Mouse (Mus musculus): ENCODE results near the gene Sppl2a. TPM values are rescaled to one million over a fixed set of nuclear protein-coding genes. Genes with fewer than 3 reads are reported as not detected.

Gene Sppl2a
- polyA plus RNA-seq (2014; fragmentation: Illumina TruSeq; extraction: RNeasy Lipid Tissue Mini Kit (QIAGEN cat#74804); ENCODE audit: low read depth, low replicate concordance), result 25.9 TPM

GRCm38 (mm10) chr2:126932897-126933641, at the start of gene Sppl2a:
Gene Sppl2a (minus strand): TSS chr2:126933235.

GRCm38 (mm10) chr2:126875871-126876796, 56.9 kb downstream of the Sppl2a start, which contains the start of gene Trpm7:
Gene Trpm7 (minus strand): TSS chr2:126876230.

Other genes with a start within 250 kb of the Sppl2a start
- 42.4 TPM for gene Usp8, start 225.9 kb downstream of the Sppl2a start, polyA plus RNA-seq (2014; fragmentation: Illumina TruSeq; extraction: RNeasy Lipid Tissue Mini Kit (QIAGEN cat#74804); ENCODE audit: low read depth, low replicate concordance)
- gene Usp50, start 149.8 kb downstream of the Sppl2a start, polyA plus RNA-seq (2014; fragmentation: Illumina TruSeq; extraction: RNeasy Lipid Tissue Mini Kit (QIAGEN cat#74804); ENCODE audit: low read depth, low replicate concordance), result 4.9 TPM
- gene Trpm7, start 57.0 kb downstream of the Sppl2a start, polyA plus RNA-seq (2014; fragmentation: Illumina TruSeq; extraction: RNeasy Lipid Tissue Mini Kit (QIAGEN cat#74804); ENCODE audit: low read depth, low replicate concordance), result 35.0 TPM
- 8.2 TPM for gene Ap4e1, start 75.5 kb upstream of the Sppl2a start, polyA plus RNA-seq (2014; fragmentation: Illumina TruSeq; extraction: RNeasy Lipid Tissue Mini Kit (QIAGEN cat#74804); ENCODE audit: low read depth, low replicate concordance)
- 26.0 TPM for gene Blvra, start 137.4 kb upstream of the Sppl2a start, polyA plus RNA-seq (2014; fragmentation: Illumina TruSeq; extraction: RNeasy Lipid Tissue Mini Kit (QIAGEN cat#74804); ENCODE audit: low read depth, low replicate concordance)
- 2.2 TPM for gene Ncaph, start 200.7 kb upstream of the Sppl2a start, polyA plus RNA-seq (2014; fragmentation: Illumina TruSeq; extraction: RNeasy Lipid Tissue Mini Kit (QIAGEN cat#74804); ENCODE audit: low read depth, low replicate concordance)
- 9.2 TPM for gene Itpripl1, start 210.2 kb upstream of the Sppl2a start, polyA plus RNA-seq (2014; fragmentation: Illumina TruSeq; extraction: RNeasy Lipid Tissue Mini Kit (QIAGEN cat#74804); ENCODE audit: low read depth, low replicate concordance)